Mouse (Mus musculus): Measurements from ENCODE around the gene Vdr.

DNA sequence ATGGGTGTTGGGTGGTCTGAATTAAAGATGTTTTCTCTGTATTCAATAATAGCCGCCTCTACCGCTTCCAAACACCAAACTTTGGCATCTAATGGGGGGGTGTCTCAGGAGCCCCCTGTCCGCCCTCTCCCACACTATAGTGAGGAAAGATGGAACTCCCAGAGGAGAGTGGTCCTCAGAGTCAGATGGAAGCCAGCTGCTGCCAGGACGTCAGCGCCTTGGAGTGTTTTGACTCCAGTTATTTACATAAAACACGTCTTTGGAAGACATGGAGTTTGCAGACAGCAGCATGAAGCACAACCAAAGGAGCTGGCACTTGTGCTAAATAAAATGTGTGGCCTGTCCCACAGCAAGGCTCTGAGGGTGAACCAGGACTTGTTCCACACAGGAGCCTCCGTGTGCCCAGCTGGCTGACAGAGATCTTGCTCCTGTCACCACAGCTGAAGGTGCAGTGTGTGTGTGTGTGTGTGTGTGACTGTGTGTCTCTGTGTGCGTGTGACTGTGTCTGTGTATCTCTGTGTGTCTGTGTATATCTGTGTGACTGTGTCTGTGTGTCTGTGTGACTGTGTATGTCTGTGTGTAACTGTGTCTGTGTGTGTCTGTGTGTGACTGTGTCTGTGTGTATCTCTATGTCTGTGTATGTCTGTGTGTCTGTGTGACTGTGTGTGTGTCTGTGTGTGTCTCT is 45.9 kb downstream of the Vdr start:
- TF ChIP-seq POLR2A (IDR thresholded peaks at IDR 0.05; ENCODE audit: low read depth, low read length) (no peak), CTCF (IDR thresholded peaks at IDR 0.05; ENCODE audit: extremely low read depth, insufficient read length, insufficient replicate concordance, low read depth, low read length) (no peak)
